Mouse (Mus musculus): ENCODE results near the gene Gm49027. TPM values are rescaled to one million over a fixed set of nuclear protein-coding genes. Genes with fewer than 3 reads are reported as not detected.
A peak's percentile ranks its signal among the peaks of the same experiment; 100 is the strongest.

Gm49027 gene
- polyA plus RNA-seq, 1 experiment from 2014 or later = 2.3 TPM

DNA sequence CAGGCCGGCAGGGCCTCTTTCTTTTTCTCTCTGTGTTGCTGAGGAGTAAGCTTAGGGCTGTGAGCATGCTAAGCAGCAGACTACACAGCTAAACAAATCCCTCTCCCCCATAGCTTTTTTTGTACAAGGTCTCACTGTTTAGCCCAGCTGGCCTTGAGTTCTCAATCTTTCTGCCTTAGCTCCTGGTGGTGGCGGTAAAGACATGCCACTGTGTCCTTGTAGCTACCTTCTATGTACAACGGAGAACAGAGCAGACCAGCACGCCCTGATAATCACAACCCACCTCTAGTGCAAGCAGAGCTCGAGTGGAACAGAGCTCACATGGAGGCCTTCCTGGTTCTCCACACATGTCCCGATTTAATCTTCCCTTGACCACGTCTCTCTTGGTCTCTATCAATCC, 3.4 kb upstream of the Gm49027 start:
- DNase-seq (ENCODE audit: low spot score) (no peak), ATAC-seq (no peak)
- Histone ChIP-seq H3K4me2 (ENCODE audit: low read length) (no peak overlapping the region), H3K4me3 (ENCODE audit: low read depth, low read length) (no peak overlapping the region), H3K27ac (ENCODE audit: low read depth, low read length) (no peak overlapping the region), H3K4me1 (ENCODE audit: control insufficient read depth, insufficient read depth, low read length) (no peaks in the 10 kb centered on the region), H3K9me3 (replicated peaks; ENCODE audit: control insufficient read depth, low read length) (no peaks in the 10 kb centered on the region), H3K36me3 (ENCODE audit: control insufficient read depth, insufficient read depth, low read length) (peaks cover 63% of the 10 kb centered on the region), H3K9ac (ENCODE audit: low read length) (no peak overlapping the region), H3K27me3 (replicated peaks; ENCODE audit: control insufficient read depth, insufficient read depth, low read length) (no peaks in the 10 kb centered on the region)
- 77% methylated on average over 7 of the region's 7 CpGs for WGBS

GRCm38 (mm10) chr5:123525916-123526495, 718 bp upstream of the Gm49027 start:
- Histone ChIP-seq H3K36me3 (ENCODE audit: control insufficient read depth, insufficient read depth, low read length) (peaks cover 37% of the 10 kb centered on the region), H3K27ac (ENCODE audit: low read depth, low read length) (no peak overlapping the region), H3K9me3 (replicated peaks; ENCODE audit: control insufficient read depth, low read length) (no peaks in the 10 kb centered on the region), H3K27me3 (replicated peaks; ENCODE audit: control insufficient read depth, insufficient read depth, low read length) (no peaks in the 10 kb centered on the region), H3K9ac (ENCODE audit: low read length) (no peak overlapping the region), H3K4me2 (ENCODE audit: low read length) (no peak overlapping the region), H3K4me3 (ENCODE audit: low read depth, low read length) (no peak overlapping the region), H3K4me1 (ENCODE audit: control insufficient read depth, insufficient read depth, low read length) (peaks cover 10% of the 10 kb centered on the region)
- ATAC-seq = no peak
- 88% methylated on average over 9 of the region's 9 CpGs for WGBS
- no peak for DNase-seq (ENCODE audit: low spot score)

DNA sequence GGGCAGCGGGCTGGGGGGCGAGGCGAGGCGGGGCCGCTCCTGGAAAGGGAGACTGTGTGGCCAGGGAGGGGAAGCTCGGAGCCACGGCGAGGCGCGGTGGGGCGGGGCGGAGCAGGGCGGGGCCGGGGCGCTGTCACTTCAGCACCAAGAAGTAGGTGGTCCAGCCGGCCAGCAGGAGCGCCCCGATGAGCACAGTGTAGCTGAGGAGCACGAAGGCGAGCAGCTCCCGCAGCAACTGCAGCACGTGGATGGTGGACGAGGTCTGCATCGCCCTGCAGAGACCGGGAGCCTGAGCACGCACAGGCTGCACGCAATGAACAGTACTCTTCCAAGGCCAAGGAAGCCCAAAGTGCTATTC, 916 bp downstream of the Gm49027 start:
- ATAC-seq (peak; percentile 94), DNase-seq (ENCODE audit: low spot score) (no peak)
- peaks cover 10% of the 10 kb centered on the region for H3K4me1 ChIP-seq (ENCODE audit: control insufficient read depth, insufficient read depth, low read length)
- peaks cover 29% of the 10 kb centered on the region for H3K36me3 ChIP-seq (ENCODE audit: control insufficient read depth, insufficient read depth, low read length)
- H3K4me3 ChIP-seq (ENCODE audit: low read depth, low read length) = peak overlapping the region; percentile 90
- no peaks in the 10 kb centered on the region for H3K27me3 ChIP-seq (replicated peaks; ENCODE audit: control insufficient read depth, insufficient read depth, low read length)
- 0% methylated on average over 15 of the region's 27 CpGs for WGBS
- H3K9me3 ChIP-seq (replicated peaks; ENCODE audit: control insufficient read depth, low read length) = no peaks in the 10 kb centered on the region
- peak overlapping the region; percentile 79 for H3K9ac ChIP-seq (ENCODE audit: low read length)
- H3K27ac ChIP-seq (ENCODE audit: low read depth, low read length) = peak overlapping the region; percentile 65
- peak overlapping the region; percentile 93 for H3K4me2 ChIP-seq (ENCODE audit: low read length)

DNA sequence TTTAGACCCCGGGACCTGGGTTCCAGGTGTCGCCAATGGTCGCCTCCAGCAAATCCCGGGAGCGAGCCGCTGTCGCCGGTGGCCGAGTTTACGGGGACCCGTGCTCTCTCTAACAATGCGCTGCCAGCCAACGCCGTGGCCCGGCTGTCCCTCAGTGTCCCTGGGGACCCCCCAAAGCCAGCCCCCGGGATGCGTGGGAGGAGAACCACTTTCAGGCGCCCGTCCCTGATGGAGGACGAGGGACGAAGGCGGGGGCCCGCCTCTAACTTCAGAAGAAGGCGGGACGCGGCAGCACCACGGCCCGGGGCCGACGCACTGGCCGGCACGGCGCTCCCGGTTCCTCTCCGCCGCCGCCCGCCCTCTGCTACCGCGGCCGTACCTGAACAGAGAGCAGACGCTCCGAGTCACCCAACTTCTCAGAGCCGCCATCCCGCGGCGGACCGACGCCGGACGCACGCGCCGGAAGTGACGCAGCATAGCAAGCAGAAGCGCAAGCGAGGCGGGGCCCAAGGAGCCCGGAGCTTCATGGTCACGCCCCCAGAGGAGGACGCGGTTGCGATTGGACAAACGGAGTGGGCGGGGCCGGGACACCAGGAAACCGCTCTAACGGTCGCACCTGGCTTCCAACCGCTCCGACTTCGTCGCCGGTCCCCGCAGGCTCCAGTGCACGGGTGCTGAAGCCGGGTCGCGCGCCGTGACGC, 1.4 kb downstream of the Gm49027 start, which contains the start of gene Diablo:
TSS of gene Diablo (minus strand) at position 485 of the 701 bp plus-strand sequence.
- Histone ChIP-seq H3K4me1 (ENCODE audit: control insufficient read depth, insufficient read depth, low read length) (peaks cover 10% of the 10 kb centered on the region), H3K27me3 (replicated peaks; ENCODE audit: control insufficient read depth, insufficient read depth, low read length) (no peaks in the 10 kb centered on the region), H3K27ac (ENCODE audit: low read depth, low read length) (peak within 1 kb of the TSS; percentile 65), H3K9ac (ENCODE audit: low read length) (peak within 1 kb of the TSS; percentile 79), H3K4me3 (ENCODE audit: low read depth, low read length) (peak within 1 kb of the TSS; percentile 90), H3K36me3 (ENCODE audit: control insufficient read depth, insufficient read depth, low read length) (peaks cover 29% of the 10 kb centered on the region), H3K4me2 (ENCODE audit: low read length) (peak within 1 kb of the TSS; percentile 93), H3K9me3 (replicated peaks; ENCODE audit: control insufficient read depth, low read length) (no peaks in the 10 kb centered on the region)
- peak; percentile 99 for ATAC-seq
- under 1% methylated on average over 72 of the region's 82 CpGs for WGBS
- DNase-seq (ENCODE audit: low spot score) = peak; percentile 100

- no peak for DNase-seq (ENCODE audit: low spot score)
- H3K9ac ChIP-seq (ENCODE audit: low read length) = no peak overlapping the region
Measured at GRCm38 (mm10) chr5:123522166-123522565, 3.1 kb downstream of the Gm49027 start.

GRCm38 (mm10) chr5:123521621-123522020, 3.7 kb downstream of the Gm49027 start:
- WGBS = 81% methylated on average over 1 of the region's 1 CpGs
- H3K36me3 ChIP-seq (ENCODE audit: control insufficient read depth, insufficient read depth, low read length) = peaks cover 36% of the 10 kb centered on the region

More at GRCm38 (mm10) chr5:123522166-123522565, 3.1 kb downstream of the Gm49027 start:
- Histone ChIP-seq H3K36me3 (ENCODE audit: control insufficient read depth, insufficient read depth, low read length) (peaks cover 33% of the 10 kb centered on the region), H3K27ac (ENCODE audit: low read depth, low read length) (no peak overlapping the region), H3K4me2 (ENCODE audit: low read length) (no peak overlapping the region), H3K4me1 (ENCODE audit: control insufficient read depth, insufficient read depth, low read length) (peaks cover 10% of the 10 kb centered on the region), H3K27me3 (replicated peaks; ENCODE audit: control insufficient read depth, insufficient read depth, low read length) (no peaks in the 10 kb centered on the region), H3K9me3 (replicated peaks; ENCODE audit: control insufficient read depth, low read length) (no peaks in the 10 kb centered on the region), H3K4me3 (ENCODE audit: low read depth, low read length) (no peak overlapping the region)
- 95% methylated on average over 1 of the region's 1 CpGs for WGBS
- ATAC-seq = no peak

DNA sequence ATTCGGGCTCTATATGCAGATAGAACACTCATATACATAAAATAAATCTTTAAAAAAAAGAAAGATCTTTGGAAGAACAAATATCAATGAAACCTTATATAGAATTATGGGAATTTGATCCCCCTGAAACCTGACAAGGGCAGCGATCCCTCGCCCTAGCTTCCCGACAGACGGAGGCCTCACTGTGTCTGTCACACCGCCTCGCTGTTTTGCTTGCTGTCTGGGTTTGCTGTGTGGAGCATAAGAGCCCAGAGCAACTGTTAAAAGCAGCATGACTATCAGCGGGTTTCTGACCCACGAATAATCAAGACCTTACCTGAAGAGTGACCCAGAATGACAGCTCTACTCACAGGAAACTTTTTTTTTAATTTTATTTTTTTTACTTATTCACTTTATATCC, 4.6 kb downstream of the Gm49027 start:
- DNase-seq (ENCODE audit: low spot score) = no peak
- Histone ChIP-seq H3K27me3 (replicated peaks; ENCODE audit: control insufficient read depth, insufficient read depth, low read length) (no peaks in the 10 kb centered on the region), H3K9ac (ENCODE audit: low read length) (no peak overlapping the region), H3K9me3 (replicated peaks; ENCODE audit: control insufficient read depth, low read length) (no peaks in the 10 kb centered on the region), H3K4me2 (ENCODE audit: low read length) (no peak overlapping the region), H3K36me3 (ENCODE audit: control insufficient read depth, insufficient read depth, low read length) (peaks cover 45% of the 10 kb centered on the region), H3K4me1 (ENCODE audit: control insufficient read depth, insufficient read depth, low read length) (peaks cover 10% of the 10 kb centered on the region), H3K4me3 (ENCODE audit: low read depth, low read length) (no peak overlapping the region), H3K27ac (ENCODE audit: low read depth, low read length) (no peak overlapping the region)
- ATAC-seq = no peak
- WGBS = 88% methylated on average over 9 of the region's 9 CpGs

More at GRCm38 (mm10) chr5:123521621-123522020, 3.7 kb downstream of the Gm49027 start:
- no peak overlapping the region for H3K4me2 ChIP-seq (ENCODE audit: low read length)
- H3K4me1 ChIP-seq (ENCODE audit: control insufficient read depth, insufficient read depth, low read length) = peaks cover 10% of the 10 kb centered on the region
- no peak overlapping the region for H3K9ac ChIP-seq (ENCODE audit: low read length)
- no peak for DNase-seq (ENCODE audit: low spot score)
- no peak overlapping the region for H3K27ac ChIP-seq (ENCODE audit: low read depth, low read length)
- ATAC-seq = no peak
- no peaks in the 10 kb centered on the region for H3K27me3 ChIP-seq (replicated peaks; ENCODE audit: control insufficient read depth, insufficient read depth, low read length)
- H3K4me3 ChIP-seq (ENCODE audit: low read depth, low read length) = no peak overlapping the region
- H3K9me3 ChIP-seq (replicated peaks; ENCODE audit: control insufficient read depth, low read length) = no peaks in the 10 kb centered on the region

- no peaks in the 10 kb centered on the region for H3K4me1 ChIP-seq (ENCODE audit: control insufficient read depth, insufficient read depth, low read length)
- no peak overlapping the region for H3K9ac ChIP-seq (ENCODE audit: low read length)
- WGBS = 94% methylated on average over 5 of the region's 5 CpGs
- ATAC-seq = no peak
- no peak overlapping the region for H3K4me3 ChIP-seq (ENCODE audit: low read depth, low read length)
- no peak overlapping the region for H3K27ac ChIP-seq (ENCODE audit: low read depth, low read length)
- H3K9me3 ChIP-seq (replicated peaks; ENCODE audit: control insufficient read depth, low read length) = no peaks in the 10 kb centered on the region
- no peak for DNase-seq (ENCODE audit: low spot score)
- H3K36me3 ChIP-seq (ENCODE audit: control insufficient read depth, insufficient read depth, low read length) = peaks cover 81% of the 10 kb centered on the region
- no peak overlapping the region for H3K4me2 ChIP-seq (ENCODE audit: low read length)
- no peaks in the 10 kb centered on the region for H3K27me3 ChIP-seq (replicated peaks; ENCODE audit: control insufficient read depth, insufficient read depth, low read length)
Measured at GRCm38 (mm10) chr5:123514871-123515270, 10.4 kb downstream of the Gm49027 start.

DNA sequence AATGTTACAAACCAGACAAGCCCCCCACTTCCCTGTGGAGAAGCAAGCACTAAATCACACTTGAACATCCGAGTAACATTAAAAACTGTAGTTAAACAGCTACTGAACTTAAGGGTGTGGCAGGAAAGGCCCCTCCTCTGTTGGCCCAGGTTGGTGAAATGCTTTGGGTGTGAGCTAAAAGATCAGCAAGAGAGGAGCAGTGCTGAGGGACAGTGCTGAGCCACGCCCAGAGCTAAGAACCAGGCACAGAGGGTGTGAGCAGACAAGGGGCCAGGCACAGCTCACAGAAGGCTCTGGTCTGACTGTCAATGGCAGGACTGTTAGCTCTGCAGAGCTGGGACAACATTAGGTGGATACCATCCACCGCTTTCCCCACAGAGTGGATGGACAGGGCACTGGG, 13.2 kb downstream of the Gm49027 start:
- 80% methylated on average over 3 of the region's 3 CpGs for WGBS
- Histone ChIP-seq H3K36me3 (ENCODE audit: control insufficient read depth, insufficient read depth, low read length) (peaks cover 53% of the 10 kb centered on the region), H3K9ac (ENCODE audit: low read length) (no peak overlapping the region)

More for the DNA sequence above, 13.2 kb downstream of the Gm49027 start:
- DNase-seq (ENCODE audit: low spot score) (no peak), ATAC-seq (no peak)
- no peak overlapping the region for H3K4me3 ChIP-seq (ENCODE audit: low read depth, low read length)
- H3K27ac ChIP-seq (ENCODE audit: low read depth, low read length) = no peak overlapping the region
- no peaks in the 10 kb centered on the region for H3K27me3 ChIP-seq (replicated peaks; ENCODE audit: control insufficient read depth, insufficient read depth, low read length)
- peaks cover 4% of the 10 kb centered on the region for H3K4me1 ChIP-seq (ENCODE audit: control insufficient read depth, insufficient read depth, low read length)
- no peaks in the 10 kb centered on the region for H3K9me3 ChIP-seq (replicated peaks; ENCODE audit: control insufficient read depth, low read length)
- no peak overlapping the region for H3K4me2 ChIP-seq (ENCODE audit: low read length)
